In genomic region chrX:98936707-98937554, GRCm38 (mm10) we compare ENCODE assay signal across 8 mouse cellular contexts. TPM values are rescaled to one million over a fixed set of nuclear protein-coding genes. Genes with fewer than 3 reads are reported as not detected.
A peak's percentile ranks its signal among the peaks of the same experiment; 100 is the strongest.
DNase-seq lines count a peak whose midpoint lies in the region; ATAC-seq and TF ChIP-seq lines count a peak whose summit lies in the region.

No protein-coding gene starts in this region.

- peak overlapping the region; percentile 56 for H3K4me2 ChIP-seq in embryonic facial prominence, embryonic 13.5 days
- H3K4me2 ChIP-seq in limb, embryonic 14.5 days (replicated peaks; ENCODE audit: low read depth, low read length, severe bottlenecking), result peak overlapping the region; percentile 51
- peak overlapping the region; percentile 42 for H3K4me2 ChIP-seq in midbrain, postnatal 0 days (ENCODE audit: low read depth, low read length, poor library complexity, severe bottlenecking)

- TF ChIP-seq CTCF in heart, adult 2 months (IDR thresholded peaks at IDR 0.05), result no peak
- no peak for TF ChIP-seq CTCF in midbrain, postnatal 0 days (IDR thresholded peaks at IDR 0.05)

- H3K27ac ChIP-seq in embryonic facial prominence, embryonic 13.5 days, result peak overlapping the region; percentile 97
- H3K27ac ChIP-seq in heart, adult 2 months, result peak overlapping the region; percentile 93
- H3K27ac ChIP-seq in limb, embryonic 14.5 days (replicated peaks; ENCODE audit: low read depth, low read length), result peak overlapping the region; percentile 91
- H3K27ac ChIP-seq in midbrain, postnatal 0 days (ENCODE audit: low read depth, low read length), result peak overlapping the region; percentile 85

- 20% methylated on average over 66 of the region's 66 CpGs for WGBS in embryonic facial prominence, embryonic 13.5 days
- WGBS in heart, adult 2 months, result 20% methylated on average over 66 of the region's 66 CpGs
- WGBS in limb, embryonic 14.5 days, result 27% methylated on average over 62 of the region's 66 CpGs
- 26% methylated on average over 66 of the region's 66 CpGs for WGBS in midbrain, postnatal 0 days

- intact Hi-C loops in heart, adult 2 months (cut with DNase I), result loop anchor here (2.0 to 5.0 kb wide), 2 partner anchors 46 to 235 kb away; partner anchors contain the start of gene Ophn1

- TF ChIP-seq EP300 in heart, adult 2 months (IDR thresholded peaks at IDR 0.05; ENCODE audit: insufficient read depth, low read depth, low read length), result 0 out of 2 replicates have a peak, but pooled peaks have one; percentile 18

- H3K79me2 ChIP-seq in heart, adult 2 months (replicated peaks; ENCODE audit: control insufficient read depth, insufficient read depth, low read length), result no peaks in the 10 kb centered on the region

- H3K9me3 ChIP-seq in embryonic facial prominence, embryonic 13.5 days, result no peaks in the 10 kb centered on the region
- H3K9me3 ChIP-seq in limb, embryonic 14.5 days (ENCODE audit: control insufficient read depth, low read length), result no peaks in the 10 kb centered on the region
- no peaks in the 10 kb centered on the region for H3K9me3 ChIP-seq in midbrain, postnatal 0 days (ENCODE audit: low read length)

- peak; percentile 63 for TF ChIP-seq POLR2A in heart, adult 2 months (IDR thresholded peaks at IDR 0.05; ENCODE audit: insufficient read depth, low read depth, low read length)
- peak; percentile 50; the same call in 1 of the 2 replicates for TF ChIP-seq POLR2A in limb, embryonic 14.5 days (IDR thresholded peaks at IDR 0.05; ENCODE audit: borderline replicate concordance, extremely low read depth, insufficient read depth, insufficient read length)

- peak; percentile 94 for ATAC-seq in embryonic facial prominence, embryonic 13.5 days (ENCODE audit: insufficient number of reproducible peaks, insufficient read depth, low FRiP score, low TSS enrichment, low read depth)
- peak; percentile 91 for ATAC-seq in limb, embryonic 14.5 days (ENCODE audit: low FRiP score, low read depth)
- ATAC-seq in midbrain, postnatal 0 days (ENCODE audit: low FRiP score), result peak; percentile 98

- peak; percentile 95 for DNase-seq in 3134 (ENCODE audit: extremely low read depth, insufficient read length, low spot score)
- DNase-seq in adrenal gland, postnatal 36 days, result peak; percentile 93 to 94
- DNase-seq in heart, adult 2 months, result peak; percentile 95 to 96
- DNase-seq in kidney, adult 8-10 months, result peak; percentile 95 to 98
- peak; percentile 90 for DNase-seq in limb, embryonic 14.5 days (ENCODE audit: low spot score)
- peak; percentile 95 for DNase-seq in midbrain, postnatal 0 days (ENCODE audit: low spot score)
- DNase-seq in spleen, postnatal 14 days (ENCODE audit: low spot score in 2 of 2), result peak; percentile 79 to 84

- H3K4me3 ChIP-seq in embryonic facial prominence, embryonic 13.5 days, result peak overlapping the region; percentile 62
- H3K4me3 ChIP-seq in heart, adult 2 months, result peak overlapping the region; percentile 63
- peak overlapping the region; percentile 54 for H3K4me3 ChIP-seq in limb, embryonic 14.5 days (replicated peaks; ENCODE audit: low read length)
- peak overlapping the region; percentile 55 for H3K4me3 ChIP-seq in midbrain, postnatal 0 days (ENCODE audit: low read depth, low read length)

- H3K4me1 ChIP-seq in embryonic facial prominence, embryonic 13.5 days, result peaks cover 8% of the 10 kb centered on the region
- no peaks in the 10 kb centered on the region; the same call in none of the 2 replicates for H3K4me1 ChIP-seq in heart, adult 2 months (ENCODE audit: control insufficient read depth, insufficient read depth, low read length)
- H3K4me1 ChIP-seq in limb, embryonic 14.5 days (ENCODE audit: control insufficient read depth, insufficient read depth, low read length), result no peaks in the 10 kb centered on the region
- H3K4me1 ChIP-seq in midbrain, postnatal 0 days (ENCODE audit: insufficient read depth, low read length), result no peaks in the 10 kb centered on the region

- H3K27me3 ChIP-seq in embryonic facial prominence, embryonic 13.5 days, result peaks cover 5% of the 10 kb centered on the region; the same call in 1 of the 2 replicates
- H3K27me3 ChIP-seq in heart, adult 2 months (ENCODE audit: control insufficient read depth, insufficient read depth, low read length), result no peaks in the 10 kb centered on the region
- no peaks in the 10 kb centered on the region for H3K27me3 ChIP-seq in limb, embryonic 14.5 days (ENCODE audit: control insufficient read depth, insufficient read depth, low read length)
- no peaks in the 10 kb centered on the region for H3K27me3 ChIP-seq in midbrain, postnatal 0 days (ENCODE audit: insufficient read depth, low read length)

- H3K9ac ChIP-seq in embryonic facial prominence, embryonic 13.5 days, result peak overlapping the region; percentile 80
- H3K9ac ChIP-seq in heart, adult 2 months (ENCODE audit: low read depth, low read length), result peak overlapping the region; percentile 75
- peak overlapping the region; percentile 69 for H3K9ac ChIP-seq in limb, embryonic 14.5 days (ENCODE audit: low read depth, low read length, severe bottlenecking)
- H3K9ac ChIP-seq in midbrain, postnatal 0 days (replicated peaks; ENCODE audit: low read length, poor library complexity, severe bottlenecking), result peak overlapping the region; percentile 54

- no peaks in the 10 kb centered on the region for H3K36me3 ChIP-seq in embryonic facial prominence, embryonic 13.5 days
- H3K36me3 ChIP-seq in heart, adult 2 months (ENCODE audit: control insufficient read depth, insufficient read depth, low read length), result peaks cover 2% of the 10 kb centered on the region; the same call in 1 of the 2 replicates
- 0 out of 2 replicates have a peak, but pooled peaks cover under 1% of the 10 kb centered on the region for H3K36me3 ChIP-seq in limb, embryonic 14.5 days (ENCODE audit: control insufficient read depth, insufficient read depth, low read length)
- H3K36me3 ChIP-seq in midbrain, postnatal 0 days (ENCODE audit: insufficient read depth, low read length), result no peaks in the 10 kb centered on the region

RNA-seq across cellular contexts. Expression of gene Yipf6, which starts 0.8 kb away (rescaled TPM):
- 10 to 100 TPM; 51.6 to 56.5 TPM for total RNA-seq in adrenal gland, postnatal 36 days (2021)
- polyA plus RNA-seq in embryonic facial prominence, embryonic 13.5 days (2015; fragmentation: Nextera tagmentation; extraction: Ambion mirVana), result 16.6 and 18.5 TPM in 2 replicates
- total RNA-seq in heart, adult 2 months (2021), result 10 to 100 TPM; 17.0 to 20.6 TPM
- 12.0 and 24.6 TPM in 2 replicates for polyA plus RNA-seq in heart, adult 2 months (2012; rRNA removed)
- polyA plus RNA-seq in limb, embryonic 14.5 days (2012; rRNA removed), result 18.6 and 19.6 TPM in 2 replicates
- polyA plus RNA-seq in limb, embryonic 14.5 days (2014; fragmentation: Nextera tagmentation; extraction: Ambion mirVana), result 18.4 and 18.5 TPM in 2 replicates
- 26.6 and 33.3 TPM in 2 replicates for total RNA-seq in midbrain, postnatal 0 days (2014; rRNA removed)
- polyA plus RNA-seq in midbrain, postnatal 0 days (2015; fragmentation: Nextera tagmentation; extraction: Ambion mirVana), result 12.3 and 13.5 TPM in 2 replicates

RNA-seq across cellular contexts. Expression of gene Ophn1, which starts 46.1 kb away (rescaled TPM):
- total RNA-seq in adrenal gland, postnatal 36 days (2021), result 10 to 100 TPM; 16.3 to 18.6 TPM
- 21.1 and 21.8 TPM in 2 replicates for polyA plus RNA-seq in embryonic facial prominence, embryonic 13.5 days (2015; fragmentation: Nextera tagmentation; extraction: Ambion mirVana)
- 1 to 10 TPM; 5.5 to 6.0 TPM for total RNA-seq in heart, adult 2 months (2021)
- polyA plus RNA-seq in heart, adult 2 months (2012; rRNA removed), result 4.3 and 5.5 TPM in 2 replicates
- polyA plus RNA-seq in limb, embryonic 14.5 days (2012; rRNA removed), result 8.7 and 9.8 TPM in 2 replicates
- polyA plus RNA-seq in limb, embryonic 14.5 days (2014; fragmentation: Nextera tagmentation; extraction: Ambion mirVana), result 20.0 and 26.7 TPM in 2 replicates
- total RNA-seq in midbrain, postnatal 0 days (2014; rRNA removed), result 36.4 and 49.3 TPM in 2 replicates
- polyA plus RNA-seq in midbrain, postnatal 0 days (2015; fragmentation: Nextera tagmentation; extraction: Ambion mirVana), result 27.6 and 32.2 TPM in 2 replicates

Comparison
In these comparisons a context has a peak if more than half of its experiments do, and no peak if none do; other contexts are left out.
1. Peak in every context shown above with its lines: DNase-seq, ATAC-seq, H3K4me3 ChIP-seq and H3K27ac ChIP-seq.